Mouse (Mus musculus) embryonic fibroblast, embryonic 13.5 days (primary cell): ENCODE data around the gene Vmn2r124. TPM values are rescaled to one million over a fixed set of nuclear protein-coding genes. Genes with fewer than 3 reads are reported as not detected.
"Not testable (repeated sequence)": the region's sequence is repeated elsewhere in the genome, so short reads cannot be mapped to it uniquely, and the experiment has no call there.

ENCODE experiments used
- H3K27ac ChIP-seq: 2 replicates; pipeline ENCODE4 v1.5.1; 2012; ENCODE audit warnings: low read length, control low read depth, inconsistent platforms; ENCODE audit not compliant: insufficient read depth
- H3K4me1 ChIP-seq: 2 replicates; pipeline ENCODE4 v1.6.1; 2011; ENCODE audit warnings: low read length; ENCODE audit not compliant: control insufficient read depth, insufficient read depth
- H3K4me3 ChIP-seq: 2 replicates; pipeline ENCODE4 v1.5.1; 2011; ENCODE audit warnings: mild to moderate bottlenecking, control low read depth, low read length; ENCODE audit not compliant: insufficient read depth
- CTCF ChIP-seq: IDR thresholded peaks from 2 replicates; pipeline ENCODE4 v1.5.1; 2011; ENCODE audit warnings: mild to moderate bottlenecking, control low read depth, low read length, moderate library complexity, borderline replicate concordance; ENCODE audit not compliant: insufficient read depth
- POLR2A ChIP-seq: IDR thresholded peaks from 2 replicates; pipeline ENCODE4 v1.6.1; 2011; ENCODE audit warnings: low read depth, mild to moderate bottlenecking, control low read depth, low read length, moderate library complexity
- polyA plus RNA-seq: library from polyadenylated mRNA; stranded (reverse); fragments of >200 nt; gene quantifications from 2 replicates; pipeline ENCODE4 v1.2.4, GENCODE M21; 2011; ENCODE audit warnings: low read depth; ENCODE audit not compliant: missing spikeins, insufficient read length

The Vmn2r124 gene
- not detected in 2 replicates for polyA plus RNA-seq

GRCm38 (mm10) chr17:18049124-18049523 lies at the start of gene Vmn2r124:
Gene Vmn2r124, plus strand, starts transcription at chr17:18049424.
- H3K4me1 ChIP-seq, result no peaks in the 10 kb centered on the region
- no peak within 1 kb of the TSS for H3K4me3 ChIP-seq
- H3K27ac ChIP-seq, result no peak within 1 kb of the TSS
- TF ChIP-seq POLR2A (no peak), CTCF (no peak)

GRCm38 (mm10) chr17:18004752-18005151 lies 44.5 kb upstream of the Vmn2r124 start:
- no peaks in the 10 kb centered on the region for H3K4me1 ChIP-seq
- TF ChIP-seq POLR2A (no peak), CTCF (no peak)
- H3K4me3 ChIP-seq, result no peak overlapping the region
- no peak overlapping the region for H3K27ac ChIP-seq

GRCm38 (mm10) chr17:18021433-18021832 lies 27.8 kb upstream of the Vmn2r124 start, which contains the start of gene Fpr-rs4:
Gene Fpr-rs4, plus strand, starts transcription at chr17:18021733.
- TF ChIP-seq POLR2A, result no peak
- H3K4me3 ChIP-seq, result no peak within 1 kb of the TSS
- no peaks in the 10 kb centered on the region for H3K4me1 ChIP-seq
- no peak within 1 kb of the TSS for H3K27ac ChIP-seq

GRCm38 (mm10) chr17:18084716-18085115 lies 35.5 kb downstream of the Vmn2r124 start, which contains the start of gene Vmn2r91:
Gene Vmn2r91, plus strand, starts transcription at chr17:18085016.
- not testable (repeated sequence) for H3K4me1 ChIP-seq, H3K4me3 ChIP-seq, H3K27ac ChIP-seq

GRCm38 (mm10) chr17:18095626-18096025 lies 46.4 kb downstream of the Vmn2r124 start:
- not testable (repeated sequence) for H3K4me1 ChIP-seq, H3K27ac ChIP-seq, H3K4me3 ChIP-seq

GRCm38 (mm10) chr17:18102265-18102664 lies 53.0 kb downstream of the Vmn2r124 start:
- not testable (repeated sequence) for H3K4me1 ChIP-seq, H3K27ac ChIP-seq, H3K4me3 ChIP-seq

Other genes with a start within 250 kb of the Vmn2r124 start
- 122 and 140 TPM in 2 replicates for gene Spaca6, start 222.3 kb upstream of the Vmn2r124 start, polyA plus RNA-seq
- 0.32 TPM in 1 of 2 replicates, not detected in the other for gene Has1, start 194.2 kb upstream of the Vmn2r124 start, polyA plus RNA-seq
- not detected in 2 replicates for gene Fpr1, start 165.5 kb upstream of the Vmn2r124 start, polyA plus RNA-seq
- gene Fpr2, start 161.6 kb upstream of the Vmn2r124 start, polyA plus RNA-seq, result not detected in 2 replicates
- not detected in 2 replicates for gene Fpr3, start 161.6 kb upstream of the Vmn2r124 start, polyA plus RNA-seq
- not detected in 2 replicates for gene Fpr-rs4, start 27.7 kb upstream of the Vmn2r124 start, polyA plus RNA-seq
- not detected in 2 replicates for gene Vmn2r91, start 35.6 kb downstream of the Vmn2r124 start, polyA plus RNA-seq
- not detected in 2 replicates for gene Vmn2r92, start 102.5 kb downstream of the Vmn2r124 start, polyA plus RNA-seq
- not detected in 2 replicates for gene Vmn2r94, start 228.3 kb downstream of the Vmn2r124 start, polyA plus RNA-seq
- not detected in 2 replicates for gene Vmn2r93, start 248.7 kb downstream of the Vmn2r124 start, polyA plus RNA-seq